Mouse (Mus musculus) MEL (cell line): ENCODE measurements around the gene Smyd1. TPM values are rescaled to one million over a fixed set of nuclear protein-coding genes. Genes with fewer than 3 reads are reported as not detected.

Experiments used
- DNase-seq: peaks from one replicate; pipeline ENCODE4 v3.0.0; 2011; ENCODE audit warnings: low read depth, low spot score
- H3K27ac ChIP-seq: 2 replicates; pipeline ENCODE4 v1.5.1; 2012; ENCODE audit warnings: low read depth, mild to moderate bottlenecking, control low read depth, low read length, moderate library complexity; ENCODE audit not compliant: control insufficient read depth
- H3K27me3 ChIP-seq, 2 experiments: fragments of 150-350 bp in 1 of 2; sonication (generic) in 1 of 2; 2 replicates each; pipeline ENCODE4 v1.6.1; 2012; ENCODE audit warnings: low read length in 2 of 2, mild to moderate bottlenecking in 2 of 2, improper control_type of control experiment in 1 of 2, moderate library complexity in 1 of 2; ENCODE audit not compliant: insufficient read depth in 2 of 2, control insufficient read depth in 1 of 2
- H3K36me3 ChIP-seq, 2 experiments: 2 replicates each; pipeline ENCODE4 v1.6.1; 2012 to 2014; ENCODE audit warnings: low read length in 2 of 2, improper control_type of control experiment in 1 of 2, inconsistent platforms in 1 of 2, mild to moderate bottlenecking in 1 of 2; ENCODE audit not compliant: insufficient read depth in 2 of 2, control insufficient read depth in 1 of 2
- H3K4me1 ChIP-seq, 2 experiments: fragments of 150-350 bp in 1 of 2; sonication (generic) in 1 of 2; 2 replicates each; pipeline ENCODE4 v1.6.1; 2012; ENCODE audit warnings: low read length in 2 of 2, improper control_type of control experiment in 1 of 2, mild to moderate bottlenecking in 1 of 2; ENCODE audit not compliant: insufficient read depth in 2 of 2, control insufficient read depth in 1 of 2
- H3K4me3 ChIP-seq, 2 experiments: fragments of 150-350 bp in 1 of 2; sonication (generic) in 1 of 2; 2 replicates each; pipeline ENCODE4 v1.5.1; 2012; ENCODE audit warnings: low read depth in 2 of 2, low read length in 2 of 2, mild to moderate bottlenecking in 2 of 2, moderate library complexity in 2 of 2, control low read depth in 1 of 2, improper control_type of control experiment in 1 of 2; ENCODE audit not compliant: control insufficient read depth in 1 of 2, insufficient read depth in 1 of 2
- H3K79me2 ChIP-seq: 2 replicates; pipeline ENCODE4 v1.6.1; 2012; ENCODE audit warnings: mild to moderate bottlenecking, low read length, moderate library complexity; ENCODE audit not compliant: control insufficient read depth, poor library complexity, insufficient read depth
- H3K9ac ChIP-seq: 2 replicates; pipeline ENCODE4 v1.6.1; 2012; ENCODE audit warnings: low read depth, mild to moderate bottlenecking, control low read depth, low read length, moderate library complexity; ENCODE audit not compliant: control insufficient read depth, poor library complexity, severe bottlenecking
- H3K9me3 ChIP-seq: fragments of 150-350 bp; sonication (generic); replicated peaks from 2 replicates; pipeline ENCODE4 v1.6.1; 2012; ENCODE audit warnings: mild to moderate bottlenecking, low read length, improper control_type of control experiment, moderate library complexity; ENCODE audit not compliant: insufficient read depth
- BHLHE40 ChIP-seq: IDR thresholded peaks from 2 replicates; pipeline ENCODE4 v1.6.1; 2012; ENCODE audit warnings: low read depth, mild to moderate bottlenecking, inconsistent platforms, low read length, improper control_type of control experiment, borderline replicate concordance
- CTCF ChIP-seq, 3 experiments: IDR thresholded peaks in 2 of 3; conservative IDR thresholded peaks in 1 of 3; 2 replicates each; pipeline ENCODE4 v1.5.1; 2011 to 2012; ENCODE audit warnings: low read length in 3 of 3, low read depth in 2 of 3, mild to moderate bottlenecking in 2 of 3, improper control_type of control experiment in 1 of 3, inconsistent platforms in 1 of 3, mixed read lengths in 1 of 3, moderate library complexity in 1 of 3; ENCODE audit not compliant: control insufficient read depth in 1 of 3, insufficient read depth in 1 of 3, poor library complexity in 1 of 3, severe bottlenecking in 1 of 3
- E2F4 ChIP-seq: IDR thresholded peaks from 2 replicates; pipeline ENCODE4 v1.6.1; 2011; ENCODE audit warnings: low read depth, low read length, improper control_type of control experiment, borderline replicate concordance
- ETS1 ChIP-seq: IDR thresholded peaks from 2 replicates; pipeline ENCODE4 v1.6.1; 2012; ENCODE audit warnings: low read depth, mild to moderate bottlenecking, inconsistent platforms, low read length, improper control_type of control experiment, moderate library complexity
- GABPA ChIP-seq: IDR thresholded peaks from 2 replicates; pipeline ENCODE4 v1.6.1; 2012; ENCODE audit warnings: low read depth, mild to moderate bottlenecking, inconsistent platforms, low read length, improper control_type of control experiment, moderate library complexity
- GATA1 ChIP-seq: IDR thresholded peaks from 2 replicates; pipeline ENCODE4 v1.6.1; 2011; ENCODE audit warnings: low read depth, low read length, improper control_type of control experiment
- JUND ChIP-seq: IDR thresholded peaks from 2 replicates; pipeline ENCODE4 v1.6.1; 2011; ENCODE audit warnings: low read depth, mild to moderate bottlenecking, improper control_type of control experiment, low read length
- MAFK ChIP-seq: IDR thresholded peaks from 2 replicates; pipeline ENCODE4 v1.6.1; 2011; ENCODE audit warnings: low read depth, mild to moderate bottlenecking, low read length, improper control_type of control experiment, borderline replicate concordance
- MYB ChIP-seq: IDR thresholded peaks from 2 replicates; pipeline ENCODE4 v1.6.1; 2011; ENCODE audit warnings: mild to moderate bottlenecking, low read depth, low read length, improper control_type of control experiment
- MYC ChIP-seq: IDR thresholded peaks from 2 replicates; pipeline ENCODE4 v1.6.1; 2011; ENCODE audit warnings: low read depth, mild to moderate bottlenecking, low read length, improper control_type of control experiment, moderate library complexity
- NELFE ChIP-seq: IDR thresholded peaks from 2 replicates; pipeline ENCODE4 v1.6.1; 2011; ENCODE audit warnings: low read depth, low read length, improper control_type of control experiment
- POLR2A ChIP-seq, 2 experiments: IDR thresholded peaks; 2 replicates each; pipeline ENCODE4 v1.6.1; 2011 to 2012; ENCODE audit warnings: low read length in 2 of 2, mild to moderate bottlenecking in 2 of 2, control low read depth in 1 of 2, improper control_type of control experiment in 1 of 2, low read depth in 1 of 2, moderate library complexity in 1 of 2; ENCODE audit not compliant: control insufficient read depth in 1 of 2, insufficient read depth in 1 of 2, poor library complexity in 1 of 2
- POLR2AphosphoS5 ChIP-seq: IDR thresholded peaks from 2 replicates; pipeline ENCODE4 v1.6.1; 2012; ENCODE audit warnings: low read depth, borderline replicate concordance, mild to moderate bottlenecking, inconsistent platforms, low read length, moderate library complexity, mixed read lengths
- RCOR1 ChIP-seq: IDR thresholded peaks from 2 replicates; pipeline ENCODE4 v1.6.1; 2012; ENCODE audit warnings: low read depth, mild to moderate bottlenecking, inconsistent platforms, low read length, improper control_type of control experiment
- SIN3A ChIP-seq: IDR thresholded peaks from 2 replicates; pipeline ENCODE4 v1.6.1; 2012; ENCODE audit warnings: low read length, improper control_type of control experiment, inconsistent platforms
- UBTF ChIP-seq: IDR thresholded peaks from 2 replicates; pipeline ENCODE4 v1.6.1; 2012; ENCODE audit warnings: low read depth, mild to moderate bottlenecking, inconsistent platforms, low read length, improper control_type of control experiment, moderate library complexity, borderline replicate concordance; ENCODE audit not compliant: insufficient read depth
- USF1 ChIP-seq: IDR thresholded peaks from 2 replicates; pipeline ENCODE4 v1.6.1; 2014; ENCODE audit warnings: low read depth, mild to moderate bottlenecking, inconsistent platforms, low read length, improper control_type of control experiment, moderate library complexity
- USF2 ChIP-seq, 2 experiments: IDR thresholded peaks; 2 replicates each; pipeline ENCODE4 v1.6.1; 2011 to 2012; ENCODE audit warnings: improper control_type of control experiment in 2 of 2, low read length in 2 of 2, borderline replicate concordance in 1 of 2, inconsistent platforms in 1 of 2, low read depth in 1 of 2, mild to moderate bottlenecking in 1 of 2; ENCODE audit not compliant: insufficient read depth in 1 of 2
- ZC3H11A ChIP-seq: IDR thresholded peaks from 2 replicates; pipeline ENCODE4 v1.6.1; 2012; ENCODE audit warnings: low read depth, mild to moderate bottlenecking, inconsistent platforms, low read length, improper control_type of control experiment
- ZMIZ1 ChIP-seq: IDR thresholded peaks from 2 replicates; pipeline ENCODE4 v1.6.1; 2012; ENCODE audit warnings: low read depth, mild to moderate bottlenecking, inconsistent platforms, low read length, improper control_type of control experiment, moderate library complexity
- ZNF384 ChIP-seq: IDR thresholded peaks from 2 replicates; pipeline ENCODE4 v1.6.1; 2012; ENCODE audit warnings: low read depth, mild to moderate bottlenecking, inconsistent platforms, low read length, improper control_type of control experiment
- polyA plus RNA-seq, 2 experiments: library from polyadenylated mRNA; stranded (reverse) in 1 of 2; unstranded in 1 of 2; fragments of >175 nt in 1 of 2; fragments of >200 nt in 1 of 2; gene quantifications; 2 replicates each; pipeline versions ENCODE4 v1.2.1 to v1.2.4; 2012; ENCODE audit warnings: low replicate concordance in 2 of 2, low read depth in 1 of 2; ENCODE audit not compliant: insufficient read length in 2 of 2, insufficient read depth in 1 of 2, missing spikeins in 1 of 2
- total RNA-seq: library from RNA; depleted of rRNA; stranded (reverse); fragments of 300-350 nt; gene quantifications from 2 replicates; pipeline ENCODE4 v1.2.3, GENCODE M21; 2012; rRNA removed

Smyd1 gene
- total RNA-seq (0.07 TPM in 1 of 2 replicates, not detected in the other), polyA plus RNA-seq (under 1 TPM in 1 of 2 experiments, not detected in 1; 0.19 TPM)

- TF ChIP-seq BHLHE40 (no peak), RCOR1 (no peak), SIN3A (no peak), MYC (no peak), POLR2A (IDR thresholded peaks at IDR 0.05; ENCODE audit: control insufficient read depth in 1 of 2, insufficient read depth in 1 of 2, low read depth in 1 of 2, low read length in 2 of 2, poor library complexity in 1 of 2) (no peak), JUND (no peak), POLR2AphosphoS5 (no peak), ZC3H11A (no peak), UBTF (no peak), USF2 (IDR thresholded peaks at IDR 0.05; ENCODE audit: borderline replicate concordance in 1 of 2, insufficient read depth in 1 of 2, low read depth in 1 of 2, low read length in 2 of 2) (no peak), CTCF (IDR thresholded peaks at IDR 0.05 in 2 of 3, conservative IDR thresholded peaks at IDR 0.05 in 1 of 3; ENCODE audit: control insufficient read depth in 1 of 3, insufficient read depth in 1 of 3, low read depth in 2 of 3, low read length in 3 of 3, poor library complexity in 1 of 3, severe bottlenecking in 1 of 3) (no peak), ZMIZ1 (no peak)
- H3K9ac ChIP-seq = no peak within 1 kb of the TSS
- no peaks in the 10 kb centered on the region for H3K9me3 ChIP-seq
- no peak within 1 kb of the TSS for H3K4me3 ChIP-seq
- no peaks in the 10 kb centered on the region for H3K4me1 ChIP-seq
- H3K79me2 ChIP-seq = no peaks in the 10 kb centered on the region
- H3K27me3 ChIP-seq = peaks cover 1 to 3% of the 10 kb centered on the region in 2 experiments; a peak in 1 of 4 replicates
- no peak within 1 kb of the TSS for H3K27ac ChIP-seq
- H3K36me3 ChIP-seq = no peaks in the 10 kb centered on the region
- no peak for DNase-seq
These were observed at the start of gene Smyd1 for GRCm38 (mm10) chr6:71321826-71322283. TSS of gene Smyd1 (minus strand) at chr6:71322233.

GRCm38 (mm10) chr6:71371085-71371605 is 49.1 kb upstream of the Smyd1 start:
- H3K27ac ChIP-seq = no peak overlapping the region
- TF ChIP-seq E2F4 (no peak), RCOR1 (no peak), ZMIZ1 (no peak), USF1 (no peak), MYB (no peak), GABPA (no peak), USF2 (IDR thresholded peaks at IDR 0.05; ENCODE audit: borderline replicate concordance in 1 of 2, insufficient read depth in 1 of 2, low read depth in 1 of 2, low read length in 2 of 2) (no peak), GATA1 (no peak), POLR2AphosphoS5 (no peak), MAFK (no peak), NELFE (no peak), ETS1 (no peak), ZNF384 (no peak)
- peaks cover 0 to 4% of the 10 kb centered on the region in 2 experiments; a peak in 3 of 4 replicates for H3K27me3 ChIP-seq
- H3K79me2 ChIP-seq = no peaks in the 10 kb centered on the region
- H3K4me3 ChIP-seq = no peak overlapping the region
- no peaks in the 10 kb centered on the region for H3K36me3 ChIP-seq
- H3K4me1 ChIP-seq = no peaks in the 10 kb centered on the region
- H3K9me3 ChIP-seq = no peaks in the 10 kb centered on the region
- no peak for DNase-seq
- no peak overlapping the region for H3K9ac ChIP-seq
